Mouse (Mus musculus) thymus, postnatal 14 days (tissue): ENCODE measurements around the gene Gnas.
"Not testable (repeated sequence)": the region's sequence is repeated elsewhere in the genome, so short reads cannot be mapped to it uniquely, and the experiment has no call there.

Experiments
- DNase-seq: peaks from one replicate; pipeline ENCODE4 v3.0.0; 2021

Gnas gene

GRCm38 (mm10) chr2:174328926-174329662 lies 45.0 kb downstream of the Gnas start:
- peak; percentile 70 for DNase-seq

DNA sequence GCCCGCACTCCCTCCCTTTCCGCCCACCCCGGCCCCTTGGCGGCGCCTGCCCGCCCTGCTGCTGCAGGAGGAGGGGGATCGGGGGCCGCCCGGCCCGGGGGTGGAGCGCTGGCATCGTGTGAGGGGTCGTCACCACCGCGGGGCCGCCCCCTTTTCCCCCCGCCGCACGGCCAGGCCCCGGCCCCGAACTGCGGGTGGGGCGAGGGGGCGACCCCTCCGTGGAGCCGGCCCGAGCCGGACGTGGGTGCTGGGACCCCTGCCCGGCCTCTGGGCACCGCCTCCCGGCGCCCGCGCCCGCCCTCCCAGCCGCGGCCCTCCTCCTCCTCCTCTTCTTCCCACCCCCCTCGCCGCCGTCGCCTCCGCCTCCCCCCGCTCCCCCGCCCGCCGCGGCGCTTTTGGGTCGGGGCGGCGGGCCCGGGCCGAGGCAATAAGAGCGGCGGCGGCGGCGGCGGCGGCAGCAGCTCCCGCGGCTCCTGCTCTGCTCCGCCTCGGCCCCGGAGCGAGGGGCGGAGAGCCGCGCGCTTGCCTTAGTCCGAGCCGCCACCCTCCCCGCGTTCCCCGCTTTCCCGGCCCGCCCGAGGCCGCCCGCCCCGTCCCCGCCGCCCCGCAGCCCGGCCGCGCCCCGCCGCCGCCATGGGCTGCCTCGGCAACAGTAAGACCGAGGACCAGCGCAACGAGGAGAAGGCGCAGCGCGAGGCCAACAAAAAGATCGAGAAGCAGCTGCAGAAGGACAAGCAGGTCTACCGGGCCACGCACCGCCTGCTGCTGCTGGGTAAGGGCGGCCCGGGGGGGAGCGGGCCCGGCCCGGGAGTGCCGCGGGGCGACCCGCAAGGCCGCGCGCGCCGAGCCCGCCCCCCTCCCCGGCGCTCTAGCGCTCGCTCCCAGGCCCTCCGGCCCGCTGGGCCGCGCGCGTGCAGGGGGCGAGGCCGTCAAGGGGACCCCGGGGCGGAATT lies 45.8 kb downstream of the Gnas start:
- peak; percentile 84 for DNase-seq

DNA sequence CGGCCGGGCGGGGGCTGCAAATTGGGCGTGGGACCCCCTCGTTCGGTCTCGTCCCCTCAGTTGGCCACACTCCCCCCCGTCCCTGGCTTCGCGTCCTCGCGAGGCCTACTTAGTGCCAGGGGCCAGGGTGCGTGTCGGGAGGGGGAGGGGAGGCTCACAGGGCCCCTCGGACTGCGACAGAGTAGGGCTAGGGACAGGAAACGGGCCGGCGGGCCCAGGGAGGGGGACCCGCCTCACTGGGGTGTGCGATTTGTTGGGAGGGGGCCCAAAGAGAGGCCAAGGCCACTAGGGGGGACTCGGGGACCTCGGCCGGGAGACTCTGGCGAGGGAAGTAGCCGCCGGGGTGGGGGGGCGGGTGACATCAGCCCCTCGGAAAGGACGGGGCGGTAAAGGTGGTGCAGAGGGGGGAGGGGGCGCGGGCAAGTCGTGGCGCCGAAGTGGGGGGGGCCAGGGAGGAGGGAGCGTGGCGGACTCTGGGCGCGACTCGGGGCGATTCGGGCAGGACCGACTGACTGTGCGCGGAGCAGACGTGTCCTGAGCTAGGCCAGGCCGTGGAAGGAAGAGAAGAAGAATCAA lies 46.6 kb downstream of the Gnas start:
- peak; percentile 77 for DNase-seq

GRCm38 (mm10) chr2:174331282-174332030 lies 47.3 kb downstream of the Gnas start:
- DNase-seq: no peak

DNA sequence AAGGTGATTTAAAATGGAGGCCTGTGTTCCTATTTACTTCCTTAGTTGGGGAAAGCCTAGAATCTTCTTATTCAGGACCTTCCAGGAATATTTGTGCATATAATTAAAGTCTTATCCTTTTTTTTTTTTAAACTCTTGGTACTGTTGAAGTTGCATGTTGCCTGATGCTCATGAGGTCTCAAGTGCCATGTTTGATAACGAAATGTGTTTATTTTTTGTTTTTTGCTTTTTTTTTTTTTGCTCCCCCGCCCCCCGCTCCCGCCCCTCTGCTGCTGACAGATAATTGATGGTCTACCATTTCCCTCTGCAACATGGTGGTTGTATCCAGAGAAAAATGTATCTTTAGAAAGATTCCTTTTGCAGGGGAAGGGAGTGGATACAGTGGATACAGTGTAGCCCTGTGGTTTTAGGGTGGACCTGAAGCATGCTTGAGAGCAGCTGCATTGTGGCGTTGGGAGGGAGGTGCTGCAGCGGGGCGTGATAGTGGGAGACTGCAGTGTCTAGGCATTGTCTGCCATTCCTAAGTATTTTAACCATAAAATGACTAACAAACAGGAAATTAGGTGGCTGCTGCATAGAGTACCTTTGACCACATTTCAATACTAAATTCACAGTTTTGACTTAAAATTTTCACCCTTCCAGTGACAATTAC lies 49.2 kb downstream of the Gnas start:
- DNase-seq: no peak

DNA sequence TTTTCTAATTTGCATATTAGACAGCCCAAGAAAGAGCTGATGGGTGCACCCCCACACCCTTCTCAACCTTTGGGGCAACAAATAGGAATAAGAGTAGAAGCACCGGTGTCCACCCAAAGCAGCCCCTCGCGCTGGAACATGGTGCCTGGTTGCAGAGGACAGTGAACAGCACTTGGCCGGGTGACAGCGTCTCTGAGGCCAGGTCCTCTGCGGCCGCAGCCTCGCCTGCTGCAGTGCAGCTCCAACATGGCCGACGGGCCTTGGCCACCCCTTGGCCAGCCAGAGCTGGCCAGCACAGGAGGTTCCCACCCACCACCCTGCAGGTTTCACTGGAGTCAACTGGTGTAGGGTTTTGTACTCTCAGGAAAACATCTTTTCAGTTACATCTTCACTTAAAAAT lies 50.3 kb downstream of the Gnas start:
- no peak for DNase-seq

GRCm38 (mm10) chr2:174337275-174337674 lies 53.2 kb downstream of the Gnas start:
- no peak for DNase-seq

DNA sequence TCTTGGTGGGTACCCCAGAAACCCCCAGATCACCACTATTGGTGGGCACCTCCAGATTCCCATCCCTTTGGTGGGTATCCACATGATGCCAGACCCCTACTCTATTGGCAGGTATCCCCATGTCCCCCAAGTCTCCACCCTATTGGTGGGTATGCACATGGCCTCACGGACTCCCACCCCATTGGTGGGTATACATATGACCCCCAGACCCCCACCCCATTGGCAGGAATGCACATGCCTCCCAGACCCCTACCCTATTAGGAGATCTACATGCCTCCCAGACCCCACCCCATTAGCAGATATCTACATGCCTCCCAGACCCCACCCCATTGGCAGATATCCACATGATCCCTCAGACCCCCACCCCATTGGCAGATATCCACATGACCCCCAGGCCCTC lies 55.6 kb downstream of the Gnas start:
- no peak for DNase-seq

- no peak for DNase-seq
Observed at GRCm38 (mm10) chr2:174340229-174340892, 56.2 kb downstream of the Gnas start.

DNA sequence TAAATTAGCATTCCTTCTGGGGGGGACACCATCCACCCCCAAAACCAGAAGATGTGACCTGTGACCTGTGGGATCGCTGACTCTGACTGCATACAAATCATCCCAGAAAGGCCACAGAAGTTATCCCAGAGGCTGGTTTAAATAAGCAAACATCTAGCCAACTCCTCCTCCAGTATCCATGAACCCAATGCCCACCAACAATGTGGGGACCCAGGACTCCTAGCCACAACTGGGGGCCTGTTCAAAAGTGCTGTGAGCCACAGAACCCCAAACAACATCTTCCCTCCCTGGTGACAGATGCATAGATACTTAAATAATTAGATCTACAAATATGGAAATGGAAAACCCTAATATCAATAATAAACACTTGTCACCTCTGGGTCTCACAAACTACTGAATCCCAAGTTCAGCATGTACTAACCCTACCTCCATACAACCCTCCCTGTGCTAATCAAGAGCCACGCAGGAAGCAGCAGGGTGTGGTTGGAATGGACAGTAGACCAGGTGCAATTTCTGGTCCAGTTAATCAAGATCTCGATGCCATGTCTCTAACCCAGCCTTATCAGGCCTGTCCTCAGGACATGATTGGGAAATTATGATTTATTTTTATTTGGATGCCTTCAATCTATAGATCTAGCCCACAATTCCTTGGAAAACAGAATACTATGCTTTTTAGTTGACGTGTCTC lies 56.9 kb downstream of the Gnas start:
- no peak for DNase-seq

GRCm38 (mm10) chr2:174342793-174343400 lies 58.8 kb downstream of the Gnas start:
- DNase-seq: no peak

DNA sequence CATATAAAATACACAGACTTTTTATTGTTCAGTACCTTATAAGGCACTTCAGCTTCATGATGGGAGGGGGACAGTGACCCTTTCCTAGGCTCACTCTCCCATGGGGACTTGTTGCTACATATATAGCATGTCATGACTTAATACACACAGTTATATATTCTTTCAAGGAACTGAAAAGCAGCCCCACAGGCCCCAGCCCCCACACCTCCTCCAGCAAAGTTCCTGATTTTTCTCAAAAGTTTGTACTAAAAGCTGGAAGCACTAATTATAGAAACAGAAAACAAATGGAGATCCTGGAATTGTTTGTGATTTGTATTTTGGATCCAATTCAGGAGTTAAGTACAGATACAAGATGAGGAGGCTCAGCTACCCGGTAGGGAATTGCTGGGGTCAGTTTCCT lies 59.4 kb downstream of the Gnas start:
- DNase-seq: no peak

DNA sequence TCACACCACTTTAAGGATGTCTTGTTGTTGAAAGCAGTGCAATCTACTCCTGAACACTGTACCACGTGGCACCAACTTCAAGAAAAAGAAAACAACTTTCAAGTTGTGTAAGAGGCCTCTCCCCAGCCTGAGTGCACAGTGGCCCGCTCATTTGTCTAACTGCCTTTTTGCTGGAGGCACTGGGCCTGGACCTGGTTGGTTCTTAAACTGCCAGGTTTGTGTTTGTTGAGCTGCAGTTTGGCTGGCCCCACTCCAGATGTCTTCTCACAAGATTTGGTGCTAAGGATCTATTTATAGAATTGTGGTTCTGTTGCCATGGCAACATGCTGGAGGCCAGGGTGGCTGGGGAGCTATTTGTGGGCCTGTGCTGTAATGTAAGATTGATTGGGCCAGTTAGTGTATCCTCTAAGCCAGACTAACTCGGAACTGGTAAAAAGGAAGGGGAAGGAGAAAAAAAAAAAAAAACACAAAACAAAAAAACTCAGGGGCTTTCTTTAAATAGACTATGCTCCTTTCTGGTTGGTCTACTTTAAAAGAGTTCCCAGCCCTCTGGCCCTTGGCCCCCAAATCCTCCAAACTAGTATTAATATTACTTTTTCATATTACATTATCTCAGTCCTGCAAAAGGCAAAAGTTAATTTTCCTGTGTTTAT lies 60.0 kb downstream of the Gnas start:
- peak; percentile 40 for DNase-seq

- no peak for DNase-seq
Observed at GRCm38 (mm10) chr2:174344996-174345395, 60.9 kb downstream of the Gnas start.

DNA sequence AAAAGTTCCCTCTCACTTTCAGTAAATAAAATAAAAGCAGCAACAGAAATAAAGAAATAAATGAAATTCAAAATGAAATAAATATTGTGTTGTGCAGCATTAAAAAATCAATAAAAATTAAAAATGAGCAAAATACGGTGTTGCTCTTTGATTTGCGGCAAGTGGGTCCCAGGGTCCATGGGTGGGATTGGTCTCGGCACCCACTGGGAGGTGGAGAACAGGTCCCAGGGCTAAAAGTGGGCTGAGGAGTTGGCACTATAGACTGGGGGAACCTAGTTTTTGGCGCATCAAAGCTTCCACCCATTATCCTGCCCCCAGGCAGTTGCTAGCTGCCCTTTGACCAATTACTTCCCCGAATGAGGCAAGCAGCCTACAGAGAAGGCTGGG lies 62.5 kb downstream of the Gnas start, which contains the start of gene Gm20721:
Gene Gm20721 (minus strand): TSS at position 101 of the 387 bp plus-strand sequence.
- no peak for DNase-seq

- not testable (repeated sequence) for DNase-seq
Observed at GRCm38 (mm10) chr2:174346999-174347668, 63.0 kb downstream of the Gnas start.

DNA sequence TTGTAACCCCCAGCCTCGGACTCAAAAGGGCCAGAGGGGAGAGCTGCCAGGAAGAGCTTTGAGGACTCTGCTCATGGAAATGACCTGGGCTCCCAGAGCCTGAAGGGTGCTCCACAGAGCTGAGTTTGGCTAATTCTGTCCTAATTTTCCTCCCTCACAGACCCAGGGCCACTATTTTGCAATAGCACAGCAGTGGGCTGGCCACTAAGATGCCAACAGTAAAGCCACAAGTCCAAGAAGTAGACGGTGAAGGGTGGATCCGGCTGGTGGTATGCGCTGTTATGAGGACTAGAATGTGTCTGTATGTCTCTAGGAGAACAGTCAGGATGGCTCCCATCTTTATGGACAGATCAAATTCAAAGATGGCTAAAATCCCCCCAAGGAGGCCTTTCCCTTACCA lies 74.4 kb downstream of the Gnas start:
- DNase-seq: no peak

GRCm38 (mm10) chr2:174359656-174360055 lies 75.5 kb downstream of the Gnas start:
- no peak for DNase-seq

DNA sequence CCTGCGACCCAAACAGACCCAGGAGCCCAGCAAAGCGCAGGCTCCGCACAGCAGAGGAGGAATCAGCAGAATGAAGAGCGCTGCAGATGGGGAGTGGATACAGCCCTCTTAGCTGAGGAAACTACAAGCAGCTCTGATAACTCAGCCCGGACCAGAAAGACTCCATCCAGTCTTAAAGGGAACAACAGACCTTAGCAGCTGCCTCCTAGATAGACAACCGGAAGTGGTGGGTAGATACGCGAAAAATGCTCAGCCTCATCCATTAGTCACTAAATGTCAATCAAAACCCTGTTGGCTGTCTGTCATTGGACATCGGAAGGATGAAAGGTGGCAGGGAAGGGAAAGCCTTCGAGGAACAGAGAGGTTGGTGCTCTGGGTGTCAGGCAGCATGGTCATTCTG lies 82.5 kb downstream of the Gnas start:
- no peak for DNase-seq

DNA sequence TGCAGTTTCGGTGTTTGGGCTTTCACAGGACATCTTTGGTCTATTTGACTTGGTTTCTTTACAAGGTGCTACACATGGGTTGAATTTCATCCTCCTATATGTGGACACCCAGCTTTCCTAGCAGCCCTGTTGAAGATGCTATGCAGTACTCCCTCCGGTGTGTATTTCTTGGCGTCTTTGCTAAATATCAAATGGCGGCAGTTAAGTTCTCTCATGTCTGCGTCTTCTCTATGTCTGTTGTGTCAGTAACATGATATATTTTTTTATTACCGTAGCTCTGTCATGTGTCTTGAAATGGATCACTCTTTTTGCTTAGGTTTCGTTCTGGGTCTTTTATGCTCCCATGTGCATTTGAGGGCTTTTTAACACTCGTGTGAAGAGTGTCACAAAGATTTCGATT lies 96.9 kb downstream of the Gnas start:
- no peak for DNase-seq
